Mouse (Mus musculus) liver, embryonic 13.5 days (tissue): ENCODE measurements around the gene Pnma5. TPM values are rescaled to one million over a fixed set of nuclear protein-coding genes. Genes with fewer than 3 reads are reported as not detected.

Experiments used
- microRNA counts: library from miRNA; unstranded; fragments of <30 nt; microRNA quantifications from one replicate; lab custom pipeline; 2016
- microRNA-seq: library from miRNA; unstranded; fragments of <30 nt; microRNA quantifications from one replicate; pipeline ENCODE4, GENCODE M21; 2016
- polyA plus RNA-seq: library from polyadenylated mRNA; unstranded; fragments of >200 nt; fragmentation: Nextera tagmentation; extraction: Ambion mirVana; gene quantifications from 2 replicates; pipeline ENCODE4 v1.2.1, GENCODE M21; 2015

The Pnma5 gene
- polyA plus RNA-seq, 1 experiment from 2014 or later, result not detected

MicroRNAs within 50 kb of the gene (microRNA counts, 519-probe panel; counts per million panel counts)
- 114 counts per million for microRNA mmu-miR-2137 (lab: Ali Mortazavi, UCI)

Small RNA genes lying within 50 kb of the gene (microRNA-seq; reads per million reads assigned to microRNA genes)
- 1.8 reads per million for gene Mir2137

Other genes with a start within 250 kb of the Pnma5 start
- 0.10 TPM in 1 of 2 replicates, not detected in the other for gene Gabrq, start 211.9 kb downstream of the Pnma5 start, polyA plus RNA-seq
- 38.7 and 50.1 TPM in 2 replicates for gene Cetn2, start 118.7 kb downstream of the Pnma5 start, polyA plus RNA-seq
- 23.0 and 25.9 TPM in 2 replicates for gene Nsdhl, start 118.5 kb downstream of the Pnma5 start, polyA plus RNA-seq
- gene Zfp185, start 49.8 kb downstream of the Pnma5 start, polyA plus RNA-seq, result 1.3 and 1.4 TPM in 2 replicates
- gene Pnma3, start 27.7 kb upstream of the Pnma5 start, polyA plus RNA-seq, result not detected in 2 replicates
- gene Xlr4a, start 45.4 kb upstream of the Pnma5 start, polyA plus RNA-seq, result 1.1 and 1.5 TPM in 2 replicates
- gene Xlr3a, start 60.0 kb upstream of the Pnma5 start, polyA plus RNA-seq, result 1.3 and 2.6 TPM in 2 replicates
- gene Gm14685, start 79.9 kb upstream of the Pnma5 start, polyA plus RNA-seq, result not detected in 2 replicates
- not detected in 2 replicates for gene Xlr5b, start 111.7 kb upstream of the Pnma5 start, polyA plus RNA-seq
- not detected in 2 replicates for gene DXBay18, start 112.3 kb upstream of the Pnma5 start, polyA plus RNA-seq
- gene Spin2d, start 139.9 kb upstream of the Pnma5 start, polyA plus RNA-seq, result not detected in 2 replicates
- gene Xlr3b, start 155.1 kb upstream of the Pnma5 start, polyA plus RNA-seq, result 2.2 and 2.6 TPM in 2 replicates
- 1.6 and 2.3 TPM in 2 replicates for gene Xlr4b, start 177.2 kb upstream of the Pnma5 start, polyA plus RNA-seq
- 3.3 and 3.8 TPM in 2 replicates for gene F8a, start 191.2 kb upstream of the Pnma5 start, polyA plus RNA-seq
- gene Xlr4c, start 206.0 kb upstream of the Pnma5 start, polyA plus RNA-seq, result 0.48 and 0.60 TPM in 2 replicates
- not detected in 2 replicates for gene Xlr3c, start 228.3 kb upstream of the Pnma5 start, polyA plus RNA-seq